Mouse (Mus musculus): ENCODE measurements at regions not wholly inside any gene's neighbourhood (a gene's known extent, or its start where the extent isn't known, plus 50 kb on each side); places are given as distances from the start of the nearest gene placed in this dataset.

DNA sequence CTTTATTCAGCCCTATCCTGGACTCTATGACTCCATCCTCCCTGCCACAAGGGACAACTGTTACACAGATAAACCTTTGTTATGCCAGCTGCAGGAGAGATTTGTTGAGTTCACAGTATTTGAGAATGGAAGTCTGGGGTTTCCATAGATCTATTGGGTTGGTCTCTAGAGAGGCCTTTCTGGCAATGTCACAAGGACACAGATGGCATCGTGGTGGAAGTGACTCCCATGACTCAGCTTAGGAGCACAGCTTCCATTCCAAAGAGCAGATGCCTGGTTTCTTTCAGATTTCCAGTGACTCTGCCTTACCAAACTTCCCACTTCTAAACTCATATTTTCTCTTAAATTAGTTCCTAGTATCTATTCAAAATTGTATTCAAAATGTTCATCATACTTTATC, 467.6 kb downstream of the Gm826 start:
- no peak for TF ChIP-seq CTCF (IDR thresholded peaks at IDR 0.05; ENCODE audit: borderline replicate concordance, insufficient read depth, low read depth, low read length)
- no peak for TF ChIP-seq POLR2A (IDR thresholded peaks at IDR 0.05; ENCODE audit: borderline replicate concordance, insufficient read depth, low read length)
